Mouse (Mus musculus): Measurements from ENCODE around the gene Ptpdc1. TPM values are rescaled to one million over a fixed set of nuclear protein-coding genes. Genes with fewer than 3 reads are reported as not detected.

Gene Ptpdc1
- 15.6 and 19.4 TPM in 2 replicates for polyA plus RNA-seq (2014; fragmentation: Nextera tagmentation; extraction: Ambion mirVana)

DNA sequence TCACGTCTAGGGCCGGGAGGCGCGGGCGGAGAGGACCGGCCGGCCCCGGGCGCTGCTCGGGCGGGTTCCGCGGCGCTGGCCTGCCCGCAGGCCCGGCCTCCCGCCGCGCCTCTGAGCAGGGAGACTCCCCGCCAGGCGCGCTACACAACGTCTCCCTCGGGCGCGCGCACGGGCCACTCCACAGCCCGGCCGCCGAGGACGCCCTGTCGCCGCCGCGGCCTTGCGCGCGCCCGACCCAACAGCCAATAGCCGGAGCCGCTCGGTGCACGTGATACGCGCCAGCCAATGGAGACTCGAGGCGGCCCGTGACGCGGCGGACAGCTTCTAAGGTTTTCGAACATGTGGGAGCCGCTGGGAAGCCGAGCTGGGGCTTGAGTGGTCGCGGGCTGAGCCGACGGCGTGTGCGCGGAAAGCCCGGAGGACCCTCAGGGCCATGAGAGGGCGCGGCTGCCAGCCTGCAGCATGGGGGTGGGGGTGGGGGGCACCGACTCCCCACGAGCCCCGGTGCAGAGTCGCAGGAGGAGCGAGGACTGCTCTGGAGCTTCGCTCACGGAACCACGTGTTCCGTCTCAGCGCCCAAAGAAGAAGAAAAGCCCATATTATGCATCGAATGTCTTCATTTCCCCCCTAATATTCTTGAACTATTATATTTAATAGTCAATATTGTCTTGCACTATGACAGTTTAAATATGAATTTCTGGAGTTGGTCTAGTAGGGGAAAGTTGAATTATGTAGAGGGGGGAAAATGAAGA lies at the start of gene Ptpdc1:
Ptpdc1 (minus strand) TSS at position 232 of the 752 bp plus-strand sequence.
- H3K4me2 ChIP-seq (ENCODE audit: low read depth, low read length), result peak within 1 kb of the TSS; percentile 79
- H3K36me3 ChIP-seq (ENCODE audit: control insufficient read depth, insufficient read depth, low read length), result no peaks in the 10 kb centered on the region
- peak; percentile 98 for DNase-seq (ENCODE audit: low spot score)
- WGBS, result 1% methylated on average over 32 of the region's 76 CpGs
- peak within 1 kb of the TSS; percentile 83 for H3K4me3 ChIP-seq (ENCODE audit: low read depth, low read length)
- H3K27ac ChIP-seq (replicated peaks; ENCODE audit: low read depth, low read length), result peak within 1 kb of the TSS; percentile 90
- H3K4me1 ChIP-seq (ENCODE audit: control insufficient read depth, insufficient read depth, low read length), result peaks cover 5% of the 10 kb centered on the region; the same call in 1 of the 2 replicates
- H3K9ac ChIP-seq (ENCODE audit: low read depth, low read length), result peak within 1 kb of the TSS; percentile 92
- no peaks in the 10 kb centered on the region for H3K27me3 ChIP-seq (replicated peaks; ENCODE audit: control insufficient read depth, insufficient read depth, low read length)
- ATAC-seq (ENCODE audit: low read depth), result peak; percentile 100
- H3K9me3 ChIP-seq (ENCODE audit: control insufficient read depth, low read length), result no peaks in the 10 kb centered on the region

DNA sequence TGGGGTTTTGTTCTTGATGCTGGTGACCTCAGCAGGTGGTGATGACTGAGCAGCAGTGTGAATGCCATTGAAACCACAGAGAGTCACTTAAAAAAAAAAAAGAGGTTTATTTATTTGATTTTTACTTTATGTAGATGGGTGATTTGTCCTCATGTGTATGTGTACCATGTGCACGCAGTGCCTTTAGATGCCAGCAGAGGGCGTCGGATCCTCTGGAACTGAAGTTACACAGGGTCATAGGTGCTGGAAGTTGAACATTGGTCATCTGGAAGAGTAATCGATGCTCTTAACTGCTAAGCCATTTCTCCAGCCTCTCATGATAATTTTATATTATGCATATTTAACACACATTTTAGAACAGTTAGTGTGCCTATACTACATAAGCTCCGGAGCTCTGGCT lies 49.1 kb upstream of the Ptpdc1 start:
- DNase-seq (ENCODE audit: low spot score) (no peak), ATAC-seq (ENCODE audit: low read depth) (no peak)
- no peak overlapping the region for H3K4me2 ChIP-seq (ENCODE audit: low read depth, low read length)
- no peaks in the 10 kb centered on the region for H3K4me1 ChIP-seq (ENCODE audit: control insufficient read depth, insufficient read depth, low read length)
- H3K36me3 ChIP-seq (ENCODE audit: control insufficient read depth, insufficient read depth, low read length), result no peaks in the 10 kb centered on the region
- no peaks in the 10 kb centered on the region for H3K9me3 ChIP-seq (ENCODE audit: control insufficient read depth, low read length)
- no peak overlapping the region for H3K4me3 ChIP-seq (ENCODE audit: low read depth, low read length)
- H3K27ac ChIP-seq (replicated peaks; ENCODE audit: low read depth, low read length), result no peak overlapping the region
- peaks cover 39% of the 10 kb centered on the region for H3K27me3 ChIP-seq (replicated peaks; ENCODE audit: control insufficient read depth, insufficient read depth, low read length)
- no peak overlapping the region for H3K9ac ChIP-seq (ENCODE audit: low read depth, low read length)
- WGBS, result 78% methylated on average over 5 of the region's 5 CpGs

DNA sequence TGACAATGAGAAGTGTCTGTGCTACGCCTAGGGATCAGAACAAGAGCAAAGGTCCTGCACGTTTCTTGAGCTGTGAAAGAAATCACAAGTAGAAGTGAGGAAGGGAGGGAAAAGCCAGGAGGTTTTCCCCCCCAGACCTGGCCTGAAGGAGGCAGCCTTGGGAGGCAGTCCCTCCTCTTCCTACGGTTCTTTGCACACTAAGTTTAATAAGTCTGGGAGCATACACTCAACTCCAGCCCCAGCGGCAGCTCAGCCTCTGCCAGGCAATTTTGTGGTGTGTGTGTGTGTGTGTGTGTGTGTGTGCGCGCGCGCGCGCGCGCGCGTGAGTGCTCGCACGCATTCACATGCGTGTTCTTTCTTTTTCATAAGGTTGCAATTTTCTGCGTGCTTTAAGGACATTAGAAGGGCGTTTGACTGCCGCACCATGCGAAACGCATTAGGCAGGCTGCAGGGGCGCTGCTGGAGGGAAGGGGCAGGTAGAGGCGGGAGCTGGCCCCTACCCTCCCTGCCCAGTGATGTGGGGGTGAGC lies 46.9 kb upstream of the Ptpdc1 start:
- Histone ChIP-seq H3K4me3 (ENCODE audit: low read depth, low read length) (peak overlapping the region; percentile 30), H3K27me3 (replicated peaks; ENCODE audit: control insufficient read depth, insufficient read depth, low read length) (peaks cover 55% of the 10 kb centered on the region), H3K9me3 (ENCODE audit: control insufficient read depth, low read length) (no peaks in the 10 kb centered on the region), H3K27ac (replicated peaks; ENCODE audit: low read depth, low read length) (no peak overlapping the region), H3K36me3 (ENCODE audit: control insufficient read depth, insufficient read depth, low read length) (no peaks in the 10 kb centered on the region), H3K4me1 (ENCODE audit: control insufficient read depth, insufficient read depth, low read length) (peaks cover 2% of the 10 kb centered on the region; the same call in 1 of the 2 replicates), H3K4me2 (ENCODE audit: low read depth, low read length) (peak overlapping the region; percentile 51), H3K9ac (ENCODE audit: low read depth, low read length) (peak overlapping the region; percentile 40; the same call in 1 of the 2 replicates)
- 0 out of 2 replicates have a peak, but pooled peaks have one; percentile 17 for ATAC-seq (ENCODE audit: low read depth)
- 0% methylated on average over 23 of the region's 24 CpGs for WGBS
- DNase-seq (ENCODE audit: low spot score), result no peak

DNA sequence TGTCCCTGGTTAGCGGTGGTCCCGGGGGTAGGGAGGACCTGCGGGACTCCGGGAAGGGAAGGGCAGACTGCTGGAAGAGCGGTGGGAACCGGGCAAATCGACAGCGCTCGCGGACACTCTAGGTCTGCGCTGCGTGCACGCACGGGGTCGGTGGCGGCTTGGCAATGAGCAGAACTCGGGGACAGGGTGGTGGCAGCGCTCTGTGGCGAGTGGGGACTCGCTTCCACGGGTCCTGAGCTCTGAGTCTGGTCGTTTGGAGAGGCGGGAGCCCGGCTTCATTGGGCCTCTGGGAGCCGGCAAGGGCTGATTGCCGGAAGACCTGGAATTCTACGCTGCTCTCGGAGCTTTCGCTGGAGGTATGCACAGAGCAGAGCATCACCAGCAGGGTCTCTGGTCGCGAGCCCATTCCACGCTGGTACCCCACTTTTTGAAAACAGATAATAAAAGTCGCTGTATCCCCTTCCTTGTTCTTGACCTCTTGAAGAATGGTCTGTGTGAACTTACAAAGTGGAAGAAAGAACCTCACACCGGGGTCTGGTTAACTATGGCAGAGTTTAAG lies 43.6 kb upstream of the Ptpdc1 start:
- H3K27ac ChIP-seq (replicated peaks; ENCODE audit: low read depth, low read length), result peak overlapping the region; percentile 60
- H3K9me3 ChIP-seq (ENCODE audit: control insufficient read depth, low read length), result no peaks in the 10 kb centered on the region
- H3K36me3 ChIP-seq (ENCODE audit: control insufficient read depth, insufficient read depth, low read length), result no peaks in the 10 kb centered on the region
- DNase-seq (ENCODE audit: low spot score) (no peak), ATAC-seq (ENCODE audit: low read depth) (peak; percentile 11; the same call in 1 of the 2 replicates)
- peaks cover 2% of the 10 kb centered on the region; the same call in 1 of the 2 replicates for H3K4me1 ChIP-seq (ENCODE audit: control insufficient read depth, insufficient read depth, low read length)
- WGBS, result under 1% methylated on average over 31 of the region's 34 CpGs
- H3K4me3 ChIP-seq (ENCODE audit: low read depth, low read length), result peak overlapping the region; percentile 35
- H3K27me3 ChIP-seq (replicated peaks; ENCODE audit: control insufficient read depth, insufficient read depth, low read length), result peaks cover 87% of the 10 kb centered on the region
- H3K4me2 ChIP-seq (ENCODE audit: low read depth, low read length), result peak overlapping the region; percentile 59
- H3K9ac ChIP-seq (ENCODE audit: low read depth, low read length), result peak overlapping the region; percentile 63

- Histone ChIP-seq H3K27ac (replicated peaks; ENCODE audit: low read depth, low read length) (peak overlapping the region; percentile 60), H3K4me3 (ENCODE audit: low read depth, low read length) (peak overlapping the region; percentile 35), H3K9ac (ENCODE audit: low read depth, low read length) (peak overlapping the region; percentile 63), H3K27me3 (replicated peaks; ENCODE audit: control insufficient read depth, insufficient read depth, low read length) (peaks cover 92% of the 10 kb centered on the region), H3K4me2 (ENCODE audit: low read depth, low read length) (peak overlapping the region; percentile 59), H3K36me3 (ENCODE audit: control insufficient read depth, insufficient read depth, low read length) (no peaks in the 10 kb centered on the region), H3K4me1 (ENCODE audit: control insufficient read depth, insufficient read depth, low read length) (peaks cover 2% of the 10 kb centered on the region; the same call in 1 of the 2 replicates), H3K9me3 (ENCODE audit: control insufficient read depth, low read length) (no peaks in the 10 kb centered on the region)
- no peak for ATAC-seq (ENCODE audit: low read depth)
- DNase-seq (ENCODE audit: low spot score), result no peak
- WGBS, result 2% methylated on average over 27 of the region's 33 CpGs
Observed at GRCm38 (mm10) chr13:48668091-48668975, 42.9 kb upstream of the Ptpdc1 start.

- H3K27ac ChIP-seq (replicated peaks; ENCODE audit: low read depth, low read length), result no peak overlapping the region
- H3K9ac ChIP-seq (ENCODE audit: low read depth, low read length), result no peak overlapping the region
- H3K9me3 ChIP-seq (ENCODE audit: control insufficient read depth, low read length), result no peaks in the 10 kb centered on the region
- H3K4me1 ChIP-seq (ENCODE audit: control insufficient read depth, insufficient read depth, low read length), result peaks cover 5% of the 10 kb centered on the region; the same call in 1 of the 2 replicates
- no peak for ATAC-seq (ENCODE audit: low read depth)
- no peak for DNase-seq (ENCODE audit: low spot score)
- 9% methylated on average over 4 of the region's 4 CpGs for WGBS
- H3K36me3 ChIP-seq (ENCODE audit: control insufficient read depth, insufficient read depth, low read length), result no peaks in the 10 kb centered on the region
- peaks cover 92% of the 10 kb centered on the region for H3K27me3 ChIP-seq (replicated peaks; ENCODE audit: control insufficient read depth, insufficient read depth, low read length)
- no peak overlapping the region for H3K4me3 ChIP-seq (ENCODE audit: low read depth, low read length)
- no peak overlapping the region for H3K4me2 ChIP-seq (ENCODE audit: low read depth, low read length)
Observed at GRCm38 (mm10) chr13:48667461-48667860, 42.0 kb upstream of the Ptpdc1 start.

DNA sequence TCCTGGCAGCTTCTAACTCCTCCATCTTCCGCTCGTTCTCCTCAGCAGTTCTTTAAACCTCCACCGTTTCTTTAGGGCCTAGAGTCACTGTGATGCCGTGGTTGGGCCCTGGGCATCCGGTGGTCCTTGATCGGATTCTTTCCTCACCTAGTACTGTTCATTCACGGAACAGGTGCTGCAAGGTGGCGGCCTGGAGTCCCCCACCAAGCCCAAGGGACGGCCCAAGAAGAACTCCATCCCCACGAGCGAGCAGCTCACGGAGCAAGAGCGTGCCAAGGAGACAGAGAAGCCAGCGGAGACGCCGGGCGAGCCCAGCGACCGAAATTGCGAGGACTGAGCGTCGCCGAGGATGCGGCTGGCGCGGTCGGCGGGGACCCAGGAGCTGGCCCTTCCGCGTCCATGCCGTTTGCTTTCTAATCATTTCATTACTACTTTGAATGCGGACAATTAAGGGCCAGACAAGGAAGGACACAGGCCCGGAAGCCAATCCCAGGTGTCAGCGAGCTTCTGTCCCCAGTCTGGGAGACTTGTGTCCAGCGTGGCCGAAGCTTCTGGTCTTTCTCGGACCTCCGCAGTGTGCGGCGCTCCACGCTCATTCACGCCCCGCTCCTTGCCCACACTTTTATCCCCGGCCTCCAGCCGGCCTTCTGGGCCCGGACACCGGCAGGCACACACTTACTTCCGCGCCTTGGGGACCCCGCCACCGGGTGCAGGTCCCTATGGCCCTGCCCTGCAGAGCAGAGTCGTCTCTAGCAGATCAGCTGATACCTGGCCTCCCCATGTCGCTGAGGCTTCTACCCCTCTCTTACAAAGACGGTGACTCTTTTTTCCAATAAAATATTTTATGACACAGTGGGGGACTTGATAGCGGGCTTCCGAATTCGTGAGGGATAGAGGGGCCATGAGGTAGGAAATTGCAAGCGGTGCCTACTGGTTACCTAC lies 40.5 kb upstream of the Ptpdc1 start:
- H3K9ac ChIP-seq (ENCODE audit: low read depth, low read length), result peak overlapping the region; percentile 74
- peak overlapping the region; percentile 73 for H3K4me2 ChIP-seq (ENCODE audit: low read depth, low read length)
- no peaks in the 10 kb centered on the region for H3K36me3 ChIP-seq (ENCODE audit: control insufficient read depth, insufficient read depth, low read length)
- H3K4me1 ChIP-seq (ENCODE audit: control insufficient read depth, insufficient read depth, low read length), result peaks cover 5% of the 10 kb centered on the region; the same call in 1 of the 2 replicates
- H3K27me3 ChIP-seq (replicated peaks; ENCODE audit: control insufficient read depth, insufficient read depth, low read length), result peaks cover 95% of the 10 kb centered on the region
- WGBS, result 6% methylated on average over 58 of the region's 58 CpGs
- no peaks in the 10 kb centered on the region for H3K9me3 ChIP-seq (ENCODE audit: control insufficient read depth, low read length)
- DNase-seq (ENCODE audit: low spot score), result no peak
- peak overlapping the region; percentile 62 for H3K4me3 ChIP-seq (ENCODE audit: low read depth, low read length)
- H3K27ac ChIP-seq (replicated peaks; ENCODE audit: low read depth, low read length), result no peak overlapping the region
- no peak for ATAC-seq (ENCODE audit: low read depth)
